Mouse (Mus musculus) forebrain, embryonic 15.5 days (tissue): ENCODE data around the gene Ftl1. TPM values are rescaled to one million over a fixed set of nuclear protein-coding genes. Genes with fewer than 3 reads are reported as not detected.
A peak's percentile ranks its signal among the peaks of the same experiment; 100 is the strongest.
"Not testable (repeated sequence)": the region's sequence is repeated elsewhere in the genome, so short reads cannot be mapped to it uniquely, and the experiment has no call there.

Experiments used
- ATAC-seq: fragments of 200-750 bp; cut with Nextera tagmentation; replicated peaks from 2 replicates; pipeline ENCODE4 v1.8.0; 2017; ENCODE audit warnings: mild to moderate bottlenecking, moderate TSS enrichment, moderate library complexity
- H3K27ac ChIP-seq: fragments of 300-500 bp; sonication (generic); replicated peaks from 2 replicates; pipeline ENCODE4 v1.5.1; 2015; ENCODE audit warnings: mild to moderate bottlenecking, inconsistent platforms
- H3K27me3 ChIP-seq: fragments of 300-500 bp; sonication (generic); 2 replicates; pipeline ENCODE4 v1.6.1; 2015; ENCODE audit warnings: inconsistent platforms
- H3K36me3 ChIP-seq: fragments of 300-500 bp; sonication (generic); 2 replicates; pipeline ENCODE4 v1.6.1; 2015; ENCODE audit warnings: mild to moderate bottlenecking, inconsistent platforms
- H3K4me1 ChIP-seq: fragments of 300-500 bp; sonication (generic); 2 replicates; pipeline ENCODE4 v1.6.1; 2015; ENCODE audit warnings: inconsistent platforms
- H3K4me2 ChIP-seq: fragments of 300-500 bp; sonication (generic); replicated peaks from 2 replicates; pipeline ENCODE4 v1.6.1; 2015; ENCODE audit warnings: mild to moderate bottlenecking, inconsistent platforms
- H3K4me3 ChIP-seq: fragments of 300-500 bp; sonication (generic); 2 replicates; pipeline ENCODE4 v1.5.1; 2015; ENCODE audit warnings: mild to moderate bottlenecking, inconsistent platforms
- H3K9ac ChIP-seq: fragments of 300-500 bp; sonication (generic); replicated peaks from 2 replicates; pipeline ENCODE4 v1.6.1; 2015; ENCODE audit warnings: mild to moderate bottlenecking, inconsistent platforms
- H3K9me3 ChIP-seq: fragments of 300-500 bp; sonication (generic); 2 replicates; pipeline ENCODE4 v1.6.1; 2016; ENCODE audit warnings: inconsistent platforms
- WGBS: fragments of 180-500 bp; shearing (Covaris S2); methylation state at CpG from one replicate; pipeline ENCODE4 v1.1.7; 2015; ENCODE audit warnings: mixed read lengths; 5-methylcytosine and 5-hydroxymethylcytosine counted together
- polyA plus RNA-seq: library from polyadenylated mRNA; unstranded; fragments of >200 nt; fragmentation: Nextera tagmentation; extraction: Ambion mirVana; gene quantifications from 2 replicates; pipeline ENCODE4 v1.2.1, GENCODE M21; 2015

Gene Ftl1
- 6,132 and 6,335 TPM in 2 replicates for polyA plus RNA-seq

DNA sequence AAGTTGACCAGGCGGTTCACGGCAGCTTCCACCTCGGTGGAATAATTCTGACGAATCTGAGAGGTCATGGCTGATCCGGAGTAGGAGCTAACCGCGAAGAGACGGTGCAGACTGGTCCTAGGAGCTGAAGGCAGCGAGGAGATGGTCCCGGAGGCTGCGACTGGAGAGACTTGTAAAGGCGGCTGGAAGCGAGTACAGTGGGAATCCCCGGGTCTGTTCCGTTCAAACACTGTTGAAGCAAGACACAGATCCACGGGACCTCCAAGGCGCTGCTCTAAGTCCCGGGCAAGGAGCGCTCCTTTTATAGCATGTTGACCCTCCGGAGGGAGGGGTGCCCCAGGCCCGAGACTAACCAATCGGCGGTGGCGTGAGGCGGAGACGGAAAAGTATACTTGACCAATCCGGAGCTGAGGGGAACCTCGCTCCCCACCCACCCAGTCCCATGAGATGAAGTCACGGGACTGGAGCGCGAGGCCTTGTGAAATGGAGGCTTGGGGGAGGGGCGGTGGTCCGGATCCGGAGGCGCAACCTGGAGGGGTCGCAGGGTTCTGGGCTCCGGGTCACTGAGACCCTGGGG, at the start of gene Ftl1:
TSS of gene Ftl1 (minus strand) at position 321 of the 577 bp plus-strand sequence.
- Histone ChIP-seq H3K4me1 (peaks cover 36% of the 10 kb centered on the region), H3K36me3 (peaks cover 47% of the 10 kb centered on the region), H3K4me2 (peak within 1 kb of the TSS; percentile 63), H3K4me3 (peak within 1 kb of the TSS; percentile 93), H3K27ac (peak within 1 kb of the TSS; percentile 96), H3K9ac (peak within 1 kb of the TSS; percentile 93)
- under 1% methylated on average over 31 of the region's 37 CpGs for WGBS
- H3K9me3 ChIP-seq, H3K27me3 ChIP-seq: not testable (repeated sequence)
- ATAC-seq, result peak; percentile 95

DNA sequence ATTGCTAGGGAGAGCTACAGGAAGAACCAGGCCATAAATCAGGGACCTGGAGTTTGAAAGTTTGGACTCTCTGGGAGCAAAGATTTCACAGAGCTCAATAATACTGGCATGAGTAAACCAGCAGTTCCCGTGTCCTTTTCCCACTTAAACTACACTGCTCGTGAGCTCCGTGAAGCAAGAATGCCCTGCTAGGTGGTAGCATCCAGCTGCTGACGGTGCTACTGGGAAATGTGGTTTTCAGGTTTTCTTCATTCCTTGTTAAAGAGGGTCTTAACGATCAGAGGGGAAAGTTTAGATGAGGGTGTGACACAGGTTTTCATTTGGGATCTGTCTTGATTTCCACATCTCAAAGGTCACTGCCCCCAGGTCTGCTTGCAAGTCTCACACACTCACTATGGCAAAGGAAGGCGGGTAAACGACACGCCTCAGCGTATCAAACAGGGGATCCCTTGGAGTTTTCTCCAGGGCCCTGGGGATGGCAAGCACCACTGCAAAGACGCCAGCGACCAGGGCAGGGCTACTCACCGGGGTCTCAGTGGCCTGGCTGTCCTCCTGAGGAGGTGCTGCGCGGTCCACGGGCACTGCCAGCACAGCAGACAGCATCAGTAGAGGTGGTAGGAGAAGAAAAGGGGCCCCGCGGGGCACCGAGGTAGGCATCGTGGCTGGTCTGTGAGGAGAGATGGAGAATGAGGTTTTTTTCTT, 49.6 kb upstream of the Ftl1 start:
- Histone ChIP-seq H3K36me3 (peaks cover 4% of the 10 kb centered on the region; the same call in 1 of the 2 replicates), H3K4me2 (peak overlapping the region; percentile 93), H3K9me3 (no peaks in the 10 kb centered on the region), H3K27me3 (no peaks in the 10 kb centered on the region), H3K4me3 (peak overlapping the region; percentile 93), H3K9ac (peak overlapping the region; percentile 82), H3K4me1 (peaks cover 14% of the 10 kb centered on the region), H3K27ac (peak overlapping the region; percentile 84; the same call in 1 of the 2 replicates)
- 35% methylated on average over 19 of the region's 19 CpGs for WGBS
- peak; percentile 11; the same call in 1 of the 2 replicates for ATAC-seq

DNA sequence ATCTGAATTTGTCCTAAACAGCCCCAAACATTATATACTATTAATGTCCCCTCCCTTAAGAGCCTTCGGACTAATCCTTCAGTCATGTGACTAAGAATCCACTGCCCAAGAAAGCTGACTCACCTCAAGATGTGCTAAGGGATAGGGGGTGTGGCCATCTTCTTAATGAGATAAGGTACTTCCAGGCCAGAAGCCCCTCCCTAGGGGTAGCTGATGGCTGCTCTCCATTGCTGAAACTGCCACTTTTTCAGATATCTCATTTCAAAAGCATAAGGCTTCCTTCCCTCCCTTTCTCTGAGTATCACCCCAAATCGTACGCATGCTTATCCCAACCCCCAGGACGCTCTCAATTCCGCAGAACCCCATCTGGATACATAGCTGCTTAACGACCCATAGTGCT, 48.9 kb upstream of the Ftl1 start:
- no peak overlapping the region for H3K9ac ChIP-seq
- H3K9me3 ChIP-seq, result no peaks in the 10 kb centered on the region
- H3K4me2 ChIP-seq, result no peak overlapping the region

DNA sequence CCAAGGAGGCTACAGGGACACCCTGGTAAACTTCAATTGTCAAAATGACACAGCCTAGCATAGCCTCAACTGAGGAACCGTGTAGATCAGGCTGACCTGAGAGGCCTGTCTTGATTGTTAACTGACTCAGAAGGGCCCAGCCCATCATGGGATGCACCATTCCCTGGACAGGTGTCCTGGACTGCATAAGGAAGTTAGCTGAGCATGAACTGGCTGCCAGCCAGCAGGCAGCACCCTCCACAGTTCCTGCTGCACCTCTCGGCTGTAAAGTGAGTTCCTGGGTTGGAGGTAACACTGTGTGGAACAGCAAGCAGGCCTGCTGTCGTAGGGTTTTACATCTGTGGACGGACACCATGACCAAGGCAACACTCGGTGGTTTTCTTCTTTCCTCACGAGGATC, 47.9 kb upstream of the Ftl1 start:
- no peaks in the 10 kb centered on the region for H3K27me3 ChIP-seq
- H3K4me3 ChIP-seq, result no peak overlapping the region
- no peaks in the 10 kb centered on the region for H3K9me3 ChIP-seq
- H3K36me3 ChIP-seq, result peaks cover 7% of the 10 kb centered on the region; the same call in 1 of the 2 replicates
- no peak overlapping the region for H3K9ac ChIP-seq
- H3K27ac ChIP-seq, result no peak overlapping the region
- H3K4me1 ChIP-seq, result peaks cover 14% of the 10 kb centered on the region
- ATAC-seq, result no peak
- 90% methylated on average over 6 of the region's 6 CpGs for WGBS
- H3K4me2 ChIP-seq, result no peak overlapping the region

More for the DNA sequence above, 48.9 kb upstream of the Ftl1 start:
- ATAC-seq, result no peak
- Histone ChIP-seq H3K4me3 (no peak overlapping the region), H3K27me3 (no peaks in the 10 kb centered on the region), H3K4me1 (peaks cover 14% of the 10 kb centered on the region), H3K27ac (no peak overlapping the region), H3K36me3 (peaks cover 4% of the 10 kb centered on the region; the same call in 1 of the 2 replicates)
- 89% methylated on average over 6 of the region's 6 CpGs for WGBS

DNA sequence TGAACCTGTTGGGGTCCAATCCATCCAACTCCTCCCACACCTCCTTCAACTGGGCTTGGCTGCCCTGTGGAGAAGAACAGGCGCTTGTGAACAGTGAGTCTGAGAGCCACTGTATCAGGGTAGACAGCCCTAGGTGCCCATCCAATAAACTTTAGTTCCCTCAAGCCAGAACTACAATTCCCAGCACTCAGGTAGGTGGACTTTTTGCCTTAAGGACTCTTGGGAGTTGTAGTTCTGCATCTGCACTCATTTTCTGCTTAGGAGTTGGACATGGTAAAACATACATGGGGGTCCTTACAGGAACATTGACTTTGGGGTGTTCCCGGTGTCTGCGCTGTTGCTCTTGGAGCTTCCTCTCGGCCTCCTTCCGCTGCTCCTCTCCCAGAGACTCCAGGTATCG, 38.7 kb upstream of the Ftl1 start:
- Histone ChIP-seq H3K27ac (no peak overlapping the region), H3K36me3 (peaks cover 56% of the 10 kb centered on the region), H3K4me3 (no peak overlapping the region), H3K9ac (no peak overlapping the region), H3K4me1 (no peaks in the 10 kb centered on the region), H3K4me2 (no peak overlapping the region), H3K27me3 (no peaks in the 10 kb centered on the region), H3K9me3 (no peaks in the 10 kb centered on the region)
- 97% methylated on average over 6 of the region's 6 CpGs for WGBS
- ATAC-seq, result no peak

DNA sequence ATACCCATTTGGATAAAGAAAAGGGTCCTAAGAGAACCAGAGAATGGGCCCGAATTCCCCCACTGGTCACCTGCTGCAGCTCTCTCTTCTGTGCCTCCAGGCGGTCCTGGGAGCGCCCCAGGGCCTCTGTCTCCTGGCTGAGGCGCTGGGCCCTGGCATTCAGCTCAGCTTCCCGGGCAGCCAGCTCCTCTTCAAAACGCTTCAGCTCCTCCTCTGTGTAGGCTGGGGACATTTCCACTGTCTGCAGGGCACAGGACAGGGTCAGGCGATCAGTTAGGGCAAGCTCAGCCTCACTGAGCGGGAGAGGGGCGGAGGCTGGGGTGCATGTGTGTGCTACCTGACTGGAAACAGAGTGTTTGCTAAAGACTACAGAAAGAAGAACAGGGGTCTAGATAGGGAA, 34.9 kb upstream of the Ftl1 start:
- H3K9me3 ChIP-seq, result no peaks in the 10 kb centered on the region
- H3K27me3 ChIP-seq, result no peaks in the 10 kb centered on the region
- H3K4me3 ChIP-seq, result no peak overlapping the region
- H3K4me1 ChIP-seq, result no peaks in the 10 kb centered on the region
- H3K4me2 ChIP-seq, result no peak overlapping the region
- WGBS, result 84% methylated on average over 9 of the region's 9 CpGs
- peaks cover 52% of the 10 kb centered on the region for H3K36me3 ChIP-seq
- no peak overlapping the region for H3K9ac ChIP-seq
- H3K27ac ChIP-seq, result no peak overlapping the region
- ATAC-seq, result no peak

DNA sequence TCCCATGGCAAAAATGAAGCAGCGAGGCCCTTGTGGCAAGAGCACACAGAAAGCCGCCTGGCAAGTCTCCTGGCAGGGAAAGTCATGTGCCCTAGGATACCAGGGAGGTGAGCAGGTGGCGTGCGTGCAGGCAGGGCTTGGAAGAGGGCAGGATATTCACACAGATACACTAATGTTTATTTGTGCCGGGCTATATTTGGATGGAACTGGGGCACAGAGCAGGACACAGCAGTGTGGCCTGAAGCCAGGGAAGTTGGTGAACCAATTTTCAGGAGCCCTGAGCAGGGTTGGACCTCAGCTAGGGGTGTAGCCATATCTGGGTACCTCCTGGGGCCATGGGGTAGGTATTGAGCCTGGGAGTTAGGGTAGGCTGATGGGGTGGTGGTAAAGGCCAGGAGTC, 33.3 kb upstream of the Ftl1 start:
- Histone ChIP-seq H3K36me3 (peaks cover 37% of the 10 kb centered on the region), H3K27me3 (no peaks in the 10 kb centered on the region), H3K9ac (no peak overlapping the region), H3K4me1 (peaks cover 14% of the 10 kb centered on the region), H3K9me3 (no peaks in the 10 kb centered on the region), H3K4me2 (no peak overlapping the region), H3K4me3 (no peak overlapping the region), H3K27ac (no peak overlapping the region)
- WGBS, result 93% methylated on average over 5 of the region's 5 CpGs
- ATAC-seq, result no peak

DNA sequence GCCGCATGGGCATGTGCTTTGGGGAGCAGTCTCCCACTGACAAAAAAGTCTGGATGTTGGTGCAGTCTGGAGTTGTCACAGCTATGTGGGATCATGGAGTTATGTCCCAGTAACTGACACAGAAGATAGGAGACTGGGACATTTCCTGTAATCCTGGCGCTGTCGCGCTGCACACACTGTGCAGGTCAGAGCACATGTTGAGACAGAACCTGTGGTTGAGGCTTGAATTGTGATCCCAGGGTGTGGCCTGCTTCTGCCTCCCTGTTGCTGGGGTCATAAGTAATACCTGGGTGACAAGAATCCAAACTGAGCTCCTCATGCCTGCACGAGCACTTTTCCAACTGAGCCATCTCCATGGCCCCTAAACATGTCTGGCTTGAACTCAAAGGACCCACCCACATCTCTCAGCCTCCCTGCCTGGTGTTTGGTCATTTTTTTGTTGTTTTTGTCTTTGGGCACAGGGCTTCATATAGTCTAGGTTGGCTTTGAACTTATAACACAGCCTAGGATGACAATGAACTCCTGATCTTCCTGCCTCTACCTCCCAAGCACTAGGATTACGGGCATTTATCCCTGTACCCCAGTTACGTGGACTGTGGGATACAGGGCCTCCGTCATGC, 32.7 kb upstream of the Ftl1 start:
- H3K4me2 ChIP-seq, result no peak overlapping the region
- no peak overlapping the region for H3K27ac ChIP-seq
- no peak overlapping the region for H3K4me3 ChIP-seq
- H3K4me1 ChIP-seq, result peaks cover 16% of the 10 kb centered on the region
- H3K27me3 ChIP-seq, result no peaks in the 10 kb centered on the region
- 93% methylated on average over 8 of the region's 8 CpGs for WGBS
- no peaks in the 10 kb centered on the region for H3K9me3 ChIP-seq
- peaks cover 34% of the 10 kb centered on the region for H3K36me3 ChIP-seq
- no peak for ATAC-seq
- H3K9ac ChIP-seq, result no peak overlapping the region

DNA sequence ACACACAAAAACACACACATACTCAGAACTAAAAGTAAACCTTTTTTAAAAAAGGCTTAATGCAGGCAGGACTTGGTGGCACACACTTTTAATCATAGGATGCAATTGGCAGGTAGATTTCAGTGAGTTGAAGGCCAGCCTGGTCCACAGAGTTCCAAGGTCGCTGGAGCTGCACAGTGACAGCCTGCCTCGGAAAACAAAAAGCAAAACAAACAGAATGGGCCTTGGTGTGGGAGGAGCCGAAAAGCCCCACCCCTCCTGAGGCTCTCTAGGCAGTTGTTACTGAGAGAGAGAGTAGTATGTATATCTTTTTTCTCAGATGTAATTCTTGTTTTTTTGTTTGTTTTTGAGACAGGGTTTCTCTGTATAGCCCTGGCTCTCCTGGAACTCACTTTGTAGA, 31.6 kb upstream of the Ftl1 start:
- no peaks in the 10 kb centered on the region for H3K27me3 ChIP-seq
- H3K36me3 ChIP-seq, result peaks cover 28% of the 10 kb centered on the region
- no peak overlapping the region for H3K27ac ChIP-seq
- no peaks in the 10 kb centered on the region for H3K9me3 ChIP-seq
- H3K9ac ChIP-seq, result no peak overlapping the region
- peaks cover 16% of the 10 kb centered on the region for H3K4me1 ChIP-seq
- ATAC-seq, result no peak
- no peak overlapping the region for H3K4me2 ChIP-seq
- WGBS, result 30% methylated on average over 3 of the region's 3 CpGs
- no peak overlapping the region for H3K4me3 ChIP-seq

DNA sequence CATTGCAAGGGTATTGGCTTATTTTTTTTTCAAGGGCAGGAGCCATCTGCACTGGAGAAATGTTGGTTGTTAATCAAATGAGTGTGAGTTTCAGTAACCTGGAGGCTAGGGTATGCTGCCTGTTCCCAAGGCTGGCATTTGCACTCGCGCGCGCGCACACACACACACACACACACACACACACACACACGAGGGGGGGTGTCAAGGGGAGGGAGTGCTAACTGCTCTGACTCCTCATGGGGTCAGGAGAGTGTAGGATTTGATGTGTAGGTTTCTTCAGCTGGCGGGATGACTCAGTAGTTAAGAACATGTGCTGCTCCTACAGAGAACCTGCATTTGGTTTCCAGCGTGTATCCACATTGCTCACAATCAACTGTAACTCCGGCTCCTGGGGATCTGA, 31.1 kb upstream of the Ftl1 start:
- Histone ChIP-seq H3K4me3 (no peak overlapping the region), H3K27ac (no peak overlapping the region), H3K9me3 (no peaks in the 10 kb centered on the region), H3K27me3 (no peaks in the 10 kb centered on the region), H3K4me2 (no peak overlapping the region), H3K36me3 (peaks cover 28% of the 10 kb centered on the region), H3K4me1 (peaks cover 16% of the 10 kb centered on the region), H3K9ac (no peak overlapping the region)
- no peak for ATAC-seq
- 63% methylated on average over 9 of the region's 9 CpGs for WGBS

DNA sequence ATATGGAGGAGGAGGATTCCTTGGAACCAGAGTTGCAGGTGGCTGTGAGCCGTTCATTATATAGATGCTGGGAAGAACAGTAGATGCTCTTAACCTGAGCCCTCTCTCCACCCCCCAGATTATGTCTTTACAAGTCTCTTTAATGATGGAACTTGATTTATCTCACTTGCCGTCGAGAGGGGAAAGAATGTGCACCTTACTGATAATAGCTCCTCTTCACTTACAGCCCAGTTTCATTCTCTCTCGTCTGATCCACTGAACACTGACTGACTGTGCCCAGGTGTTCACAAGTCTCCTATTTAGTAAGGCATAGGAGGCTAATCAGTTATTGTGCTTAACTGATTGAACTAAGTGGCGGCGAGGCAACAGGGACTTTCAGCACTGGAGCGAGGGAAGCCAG, 29.9 kb upstream of the Ftl1 start:
- Histone ChIP-seq H3K4me3 (no peak overlapping the region), H3K27ac (no peak overlapping the region), H3K4me1 (peaks cover 16% of the 10 kb centered on the region), H3K36me3 (peaks cover 18% of the 10 kb centered on the region), H3K4me2 (no peak overlapping the region), H3K9ac (no peak overlapping the region), H3K9me3 (no peaks in the 10 kb centered on the region), H3K27me3 (no peaks in the 10 kb centered on the region)
- WGBS, result 83% methylated on average over 7 of the region's 7 CpGs
- ATAC-seq, result no peak
